Mouse (Mus musculus): ENCODE results near the gene Trp63. TPM values are rescaled to one million over a fixed set of nuclear protein-coding genes. Genes with fewer than 3 reads are reported as not detected.

Trp63 gene
- 0.13 TPM for polyA plus RNA-seq (2014; fragmentation: Illumina TruSeq; extraction: RNeasy Lipid Tissue Mini Kit (QIAGEN cat#74804); ENCODE audit: low read depth, low replicate concordance)

GRCm38 (mm10) chr16:25683531-25684248, at the start of gene Trp63:
Trp63 (plus strand) TSS chr16:25683763.

